Mouse (Mus musculus) heart, adult 2 months (tissue): ENCODE results near the gene Rps6kb2. TPM values are rescaled to one million over a fixed set of nuclear protein-coding genes. Genes with fewer than 3 reads are reported as not detected.

Experiments used
- DNase-seq, 2 experiments: peaks; one replicate each; pipeline ENCODE4 v3.0.0; 2021
- H3K27ac ChIP-seq: fragments of 200-600 bp; 2 replicates; pipeline ENCODE4 v1.8.1; 2022
- H3K27me3 ChIP-seq: fragments of 200-500 bp; 2 replicates; pipeline ENCODE4 v1.6.1; 2012; ENCODE audit warnings: mild to moderate bottlenecking, low read length, inconsistent platforms, mixed read lengths; ENCODE audit not compliant: control insufficient read depth, insufficient read depth
- H3K36me3 ChIP-seq: fragments of 200-500 bp; 2 replicates; pipeline ENCODE4 v1.6.1; 2012; ENCODE audit warnings: low read length, inconsistent platforms; ENCODE audit not compliant: control insufficient read depth, insufficient read depth
- H3K4me1 ChIP-seq: fragments of 200-500 bp; 2 replicates; pipeline ENCODE4 v1.6.1; 2011; ENCODE audit warnings: low read length; ENCODE audit not compliant: control insufficient read depth, insufficient read depth
- H3K4me3 ChIP-seq: fragments of 200-600 bp; 2 replicates; pipeline ENCODE4 v1.8.1; 2022
- H3K79me2 ChIP-seq: fragments of 200-500 bp; replicated peaks from 2 replicates; pipeline ENCODE4 v1.6.1; 2012; ENCODE audit warnings: mild to moderate bottlenecking, inconsistent platforms, low read length, moderate library complexity, mixed read lengths; ENCODE audit not compliant: control insufficient read depth, insufficient read depth
- H3K9ac ChIP-seq: fragments of 200-500 bp; 2 replicates; pipeline ENCODE4 v1.6.1; 2012; ENCODE audit warnings: low read depth, mild to moderate bottlenecking, control low read depth, inconsistent platforms, low read length, mixed read lengths
- CTCF ChIP-seq: fragments of 200-600 bp; IDR thresholded peaks from 2 replicates; pipeline ENCODE4 v1.8.1; 2022; ENCODE audit warnings: antibody characterized with exemption, mild to moderate bottlenecking, moderate library complexity
- EP300 ChIP-seq: fragments of 200-500 bp; IDR thresholded peaks from 2 replicates; pipeline ENCODE4 v1.6.1; 2011; ENCODE audit warnings: low read depth, low read length, control low read depth; ENCODE audit not compliant: insufficient read depth
- POLR2A ChIP-seq: fragments of 200-500 bp; IDR thresholded peaks from 2 replicates; pipeline ENCODE4 v1.6.1; 2011; ENCODE audit warnings: mild to moderate bottlenecking, low read depth, low read length, control low read depth; ENCODE audit not compliant: insufficient read depth
- WGBS: fragments of 180-500 bp; shearing (Covaris S2); methylation state at CpG from one replicate; pipeline ENCODE4 v1.1.7; 2018; 5-methylcytosine and 5-hydroxymethylcytosine counted together
- intact Hi-C: fragments of 180-260 bp; cut with DNase I; formaldehyde crosslinking; loops from one replicate; pipeline ENCODE4 v1.15.1; 2025
- polyA plus RNA-seq: library from polyadenylated mRNA; depleted of rRNA; stranded (reverse); fragments of >200 nt; gene quantifications from 2 replicates; pipeline ENCODE4 v1.2.3, GENCODE M21; 2012
- total RNA-seq, 2 experiments: library from RNA; stranded (reverse); gene quantifications; 2 replicates each; pipeline ENCODE4 v1.2.3; 2021

Rps6kb2 gene
- total and polyA plus RNA-seq, 3 experiments = 14.7 to 32.9 (median 18.2) TPM

- DNase-seq = no peak
- Histone ChIP-seq H3K9ac (peak overlapping the region; percentile 37), H3K36me3 (no peaks in the 10 kb centered on the region), H3K27me3 (no peaks in the 10 kb centered on the region), H3K27ac (peak overlapping the region; percentile 97), H3K79me2 (no peaks in the 10 kb centered on the region), H3K4me1 (peaks cover 9% of the 10 kb centered on the region), H3K4me3 (peak overlapping the region; percentile 75)
- intact Hi-C loops = loop anchor here (2.0 kb wide), 1 partner anchor 15 kb away; the partner anchor contains the start of gene Rps6kb2
- TF ChIP-seq EP300 = no peak
- TF ChIP-seq POLR2A = peak; percentile 83; the same call in 1 of the 2 replicates
- TF ChIP-seq CTCF = no peak
- WGBS = 42% methylated on average over 9 of the region's 9 CpGs
These were observed 15.2 kb downstream of the Rps6kb2 start for GRCm38 (mm10) chr19:4147782-4148490.

- no peak for DNase-seq
- Histone ChIP-seq H3K79me2 (no peaks in the 10 kb centered on the region), H3K27ac (peak overlapping the region; percentile 97; the same call in 1 of the 2 replicates), H3K4me3 (no peak overlapping the region), H3K36me3 (no peaks in the 10 kb centered on the region), H3K9ac (no peak overlapping the region), H3K27me3 (no peaks in the 10 kb centered on the region), H3K4me1 (peaks cover 8% of the 10 kb centered on the region)
- TF ChIP-seq POLR2A (no peak), EP300 (no peak), CTCF (no peak)
- 60% methylated on average over 3 of the region's 3 CpGs for whole genome bisulfite sequencing
- intact Hi-C loops = no loop called here
These were observed 16.1 kb downstream of the Rps6kb2 start for GRCm38 (mm10) chr19:4147022-4147405.

- Histone ChIP-seq H3K36me3 (no peaks in the 10 kb centered on the region), H3K79me2 (no peaks in the 10 kb centered on the region), H3K4me3 (no peak overlapping the region), H3K4me1 (peaks cover 8% of the 10 kb centered on the region), H3K27ac (peak overlapping the region; percentile 1; the same call in 1 of the 2 replicates), H3K9ac (no peak overlapping the region), H3K27me3 (no peaks in the 10 kb centered on the region)
- no peak for DNase-seq
- TF ChIP-seq POLR2A (no peak), CTCF (no peak), EP300 (no peak)
- 66% methylated on average over 12 of the region's 12 CpGs for WGBS
- intact Hi-C loops = no loop called here
These were observed 16.7 kb downstream of the Rps6kb2 start for GRCm38 (mm10) chr19:4146366-4147021.

- TF ChIP-seq POLR2A (no peak), EP300 (no peak), CTCF (no peak)
- no peak for DNase-seq
- Histone ChIP-seq H3K27me3 (no peaks in the 10 kb centered on the region), H3K4me3 (no peak overlapping the region), H3K79me2 (no peaks in the 10 kb centered on the region), H3K36me3 (no peaks in the 10 kb centered on the region), H3K9ac (no peak overlapping the region), H3K4me1 (peaks cover 8% of the 10 kb centered on the region), H3K27ac (peak overlapping the region; percentile 68; the same call in 1 of the 2 replicates)
- WGBS = 92% methylated on average over 5 of the region's 5 CpGs
- intact Hi-C loops = no loop called here
These were observed 17.2 kb downstream of the Rps6kb2 start for GRCm38 (mm10) chr19:4145936-4146335.

GRCm38 (mm10) chr19:4144550-4145498, 18.3 kb downstream of the Rps6kb2 start:
- 55% methylated on average over 16 of the region's 16 CpGs for WGBS
- no peaks in the 10 kb centered on the region for H3K27me3 ChIP-seq
- intact Hi-C loops = no loop called here
- H3K79me2 ChIP-seq = no peaks in the 10 kb centered on the region
- H3K4me3 ChIP-seq = no peak overlapping the region
- no peak overlapping the region for H3K9ac ChIP-seq
- peak overlapping the region; percentile 68 for H3K27ac ChIP-seq
- peak in 1 of 2 experiments; percentile 63 for DNase-seq
- TF ChIP-seq POLR2A (no peak), CTCF (no peak), EP300 (no peak)
- peaks cover 7% of the 10 kb centered on the region for H3K4me1 ChIP-seq
- no peaks in the 10 kb centered on the region for H3K36me3 ChIP-seq
